7 mouse cellular contexts compared by ENCODE assay signal in the genomic region with DNA sequence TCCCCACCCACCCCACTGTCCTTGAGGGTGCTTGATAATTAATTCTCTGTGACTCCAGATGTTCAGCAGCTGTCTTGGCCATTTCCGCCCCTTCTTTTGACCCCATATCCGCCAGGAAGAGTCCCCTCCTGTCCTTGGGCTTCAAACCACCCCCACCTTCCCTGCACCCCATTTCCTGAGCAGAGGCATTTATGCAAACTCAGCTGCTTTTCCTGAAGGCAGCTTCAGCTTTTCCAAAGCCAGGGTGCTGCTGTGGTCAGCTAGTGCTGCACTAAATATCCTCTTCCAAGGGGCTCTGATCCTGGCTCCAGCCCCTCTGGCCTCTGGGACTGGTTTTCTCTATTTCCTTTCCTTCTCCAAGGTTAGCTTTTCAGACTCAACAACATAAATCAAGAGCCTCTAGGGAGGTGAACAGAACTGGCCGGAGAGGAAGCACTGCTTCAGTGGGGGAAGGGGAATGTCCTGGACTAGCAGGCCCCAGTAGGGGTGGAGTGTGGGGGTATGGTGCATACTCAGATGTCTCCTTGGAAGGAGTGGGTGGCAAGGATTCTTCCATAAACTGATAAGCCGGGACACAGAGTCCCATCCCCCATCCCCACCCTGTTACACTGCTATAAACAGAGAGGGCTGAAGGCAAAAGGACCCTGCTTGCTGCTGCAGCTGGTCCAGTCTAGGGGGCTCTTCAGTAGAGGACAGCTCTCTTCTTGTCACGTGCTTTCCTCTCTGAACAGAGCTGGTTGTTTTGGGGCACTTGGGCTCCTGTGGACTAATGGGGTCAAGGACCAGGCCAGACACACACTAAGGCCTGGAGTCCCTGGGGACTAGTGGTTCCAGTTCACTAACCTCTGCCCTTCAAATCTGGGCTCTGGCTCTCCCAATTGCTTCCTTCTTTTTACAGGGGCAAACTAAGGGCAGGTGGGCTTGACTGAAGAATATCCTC. TPM values are rescaled to one million over a fixed set of nuclear protein-coding genes. Genes with fewer than 3 reads are reported as not detected.
DNase-seq lines count a peak whose midpoint lies in the region; ATAC-seq lines count a peak whose summit lies in the region.

No protein-coding gene starts in this region.

- no peaks in the 10 kb centered on the region; the same call in 1 of the 2 replicates for H3K4me1 ChIP-seq in embryonic facial prominence, embryonic 11.5 days (ENCODE audit: control insufficient read depth, insufficient read depth, low read length)
- H3K4me1 ChIP-seq in hindbrain, embryonic 12.5 days, result peaks cover 14% of the 10 kb centered on the region
- H3K4me1 ChIP-seq in limb, embryonic 15.5 days, result peaks cover 17% of the 10 kb centered on the region

- no peaks in the 10 kb centered on the region for H3K27me3 ChIP-seq in embryonic facial prominence, embryonic 11.5 days (ENCODE audit: control insufficient read depth, insufficient read depth, low read length)
- H3K27me3 ChIP-seq in hindbrain, embryonic 12.5 days, result no peaks in the 10 kb centered on the region
- no peaks in the 10 kb centered on the region for H3K27me3 ChIP-seq in limb, embryonic 15.5 days

- H3K4me2 ChIP-seq in embryonic facial prominence, embryonic 11.5 days (ENCODE audit: low read depth, low read length), result no peak overlapping the region
- no peak overlapping the region for H3K4me2 ChIP-seq in hindbrain, embryonic 12.5 days (replicated peaks)
- H3K4me2 ChIP-seq in limb, embryonic 15.5 days, result no peak overlapping the region

- peak overlapping the region; percentile 8; the same call in 1 of the 2 replicates for H3K27ac ChIP-seq in embryonic facial prominence, embryonic 11.5 days (replicated peaks; ENCODE audit: low read depth, low read length)
- peak overlapping the region; percentile 60 for H3K27ac ChIP-seq in hindbrain, embryonic 12.5 days
- peak overlapping the region; percentile 47 for H3K27ac ChIP-seq in limb, embryonic 15.5 days

- no peaks in the 10 kb centered on the region for H3K9me3 ChIP-seq in embryonic facial prominence, embryonic 11.5 days (replicated peaks; ENCODE audit: control insufficient read depth, low read length)
- no peaks in the 10 kb centered on the region for H3K9me3 ChIP-seq in hindbrain, embryonic 12.5 days (replicated peaks)
- no peaks in the 10 kb centered on the region for H3K9me3 ChIP-seq in limb, embryonic 15.5 days

- peak; percentile 57 for ATAC-seq in embryonic facial prominence, embryonic 11.5 days (replicated peaks; ENCODE audit: insufficient number of reproducible peaks, low FRiP score, low TSS enrichment, low read depth)
- ATAC-seq in hindbrain, embryonic 12.5 days (ENCODE audit: low FRiP score), result no peak
- 0 out of 2 replicates have a peak, but pooled peaks have one; percentile 47 for ATAC-seq in limb, embryonic 15.5 days (ENCODE audit: insufficient number of reproducible peaks, low FRiP score, low TSS enrichment, low read depth)

- 22% methylated on average over 5 of the region's 5 CpGs for WGBS in embryonic facial prominence, embryonic 11.5 days
- WGBS in hindbrain, embryonic 12.5 days, result 20% methylated on average over 5 of the region's 5 CpGs
- WGBS in limb, embryonic 15.5 days, result 21% methylated on average over 5 of the region's 5 CpGs

- peak; percentile 76 for DNase-seq in adrenal gland, adult 8-10 months
- DNase-seq in embryonic facial prominence, embryonic 11.5 days (ENCODE audit: low spot score), result peak; percentile 30
- peak; percentile 43 for DNase-seq in skeletal muscle tissue, adult 2 months (ENCODE audit: low read depth, low spot score)
- DNase-seq in cerebellum, adult 11 months, result no peak
- no peak for DNase-seq in spleen, postnatal 14 days (ENCODE audit: low spot score in 2 of 2)

- no peak overlapping the region for H3K4me3 ChIP-seq in embryonic facial prominence, embryonic 11.5 days (ENCODE audit: low read depth, low read length)
- no peak overlapping the region for H3K4me3 ChIP-seq in hindbrain, embryonic 12.5 days
- no peak overlapping the region for H3K4me3 ChIP-seq in limb, embryonic 15.5 days

- no peaks in the 10 kb centered on the region for H3K36me3 ChIP-seq in embryonic facial prominence, embryonic 11.5 days (replicated peaks; ENCODE audit: control insufficient read depth, insufficient read depth, low read depth, low read length)
- H3K36me3 ChIP-seq in hindbrain, embryonic 12.5 days, result no peaks in the 10 kb centered on the region
- H3K36me3 ChIP-seq in limb, embryonic 15.5 days, result no peaks in the 10 kb centered on the region

- H3K9ac ChIP-seq in embryonic facial prominence, embryonic 11.5 days (replicated peaks; ENCODE audit: low read length), result no peak overlapping the region; the same call in 1 of the 2 replicates
- no peak overlapping the region for H3K9ac ChIP-seq in hindbrain, embryonic 12.5 days
- no peak overlapping the region for H3K9ac ChIP-seq in limb, embryonic 15.5 days

RNA-seq across cellular contexts. Expression of a gene that starts 5.4 kb away (rescaled TPM):
- not detected for total RNA-seq in adrenal gland, adult 8-10 months (2022)
- polyA plus RNA-seq in embryonic facial prominence, embryonic 11.5 days (2014; fragmentation: Nextera tagmentation; extraction: Ambion mirVana), result 0.11 and 0.15 TPM in 2 replicates
- 0.12 TPM in 1 of 2 replicates, not detected in the other for polyA plus RNA-seq in hindbrain, embryonic 12.5 days (2016; fragmentation: Nextera tagmentation; extraction: Ambion mirVana)
- polyA plus RNA-seq in limb, embryonic 15.5 days (2015; fragmentation: Nextera tagmentation; extraction: Ambion mirVana), result 0.12 and 0.13 TPM in 2 replicates

RNA-seq across cellular contexts. Expression of a gene that starts 9.3 kb away (rescaled TPM):
- total RNA-seq in adrenal gland, adult 8-10 months (2022), result 100 to 1,000 TPM; 117 to 138 (median 127) TPM
- 166 and 169 TPM in 2 replicates for polyA plus RNA-seq in embryonic facial prominence, embryonic 11.5 days (2014; fragmentation: Nextera tagmentation; extraction: Ambion mirVana)
- polyA plus RNA-seq in hindbrain, embryonic 12.5 days (2016; fragmentation: Nextera tagmentation; extraction: Ambion mirVana), result 120 and 121 TPM in 2 replicates
- polyA plus RNA-seq in limb, embryonic 15.5 days (2015; fragmentation: Nextera tagmentation; extraction: Ambion mirVana), result 155 and 159 TPM in 2 replicates

RNA-seq across cellular contexts. Expression of a gene that starts 28.4 kb away (rescaled TPM):
- 10 to 100 TPM; 14.0 to 25.1 (median 17.7) TPM for total RNA-seq in adrenal gland, adult 8-10 months (2022)
- polyA plus RNA-seq in embryonic facial prominence, embryonic 11.5 days (2014; fragmentation: Nextera tagmentation; extraction: Ambion mirVana), result 7.4 and 9.0 TPM in 2 replicates
- polyA plus RNA-seq in hindbrain, embryonic 12.5 days (2016; fragmentation: Nextera tagmentation; extraction: Ambion mirVana), result 22.3 and 22.7 TPM in 2 replicates
- 4.2 and 4.8 TPM in 2 replicates for polyA plus RNA-seq in limb, embryonic 15.5 days (2015; fragmentation: Nextera tagmentation; extraction: Ambion mirVana)

RNA-seq across cellular contexts. Expression of a gene that starts 32.7 kb away (rescaled TPM):
- 100 to 1,000 TPM; 105 to 115 (median 108) TPM for total RNA-seq in adrenal gland, adult 8-10 months (2022)
- polyA plus RNA-seq in embryonic facial prominence, embryonic 11.5 days (2014; fragmentation: Nextera tagmentation; extraction: Ambion mirVana), result 77.0 and 79.1 TPM in 2 replicates
- polyA plus RNA-seq in hindbrain, embryonic 12.5 days (2016; fragmentation: Nextera tagmentation; extraction: Ambion mirVana), result 148 and 150 TPM in 2 replicates
- 89.3 and 89.5 TPM in 2 replicates for polyA plus RNA-seq in limb, embryonic 15.5 days (2015; fragmentation: Nextera tagmentation; extraction: Ambion mirVana)

Comparison
In these comparisons a context has a peak if more than half of its experiments do, and no peak if none do; other contexts are left out.
1. DNase-seq: peak in adrenal gland, adult 8-10 months (single experiment), embryonic facial prominence, embryonic 11.5 days (single experiment) and skeletal muscle tissue, adult 2 months (single experiment); none in cerebellum, adult 11 months (single experiment) and spleen, postnatal 14 days (0 of 2).
2. H3K27ac ChIP-seq: peak in every context shown above with its lines; median percentile 60 in hindbrain, embryonic 12.5 days; 47 in limb, embryonic 15.5 days; 8 in embryonic facial prominence, embryonic 11.5 days.